Mouse (Mus musculus) liver, postnatal 0 days (tissue): ENCODE data around the gene Tmem91. TPM values are rescaled to one million over a fixed set of nuclear protein-coding genes. Genes with fewer than 3 reads are reported as not detected.
A peak's percentile ranks its signal among the peaks of the same experiment; 100 is the strongest.

Experiments used
- ATAC-seq: fragments of 200-750 bp; cut with Nextera tagmentation; 2 replicates; pipeline ENCODE4 v1.8.0; 2017; ENCODE audit warnings: mild to moderate bottlenecking, moderate library complexity
- DNase-seq: peaks from one replicate; pipeline ENCODE4 v3.0.0-alpha.2; 2016
- H3K27ac ChIP-seq: fragments of 300-500 bp; sonication (generic); 2 replicates; pipeline ENCODE4 v1.5.1; 2014; ENCODE audit warnings: antibody characterized with exemption, moderate library complexity, mild to moderate bottlenecking, low read depth
- H3K27me3 ChIP-seq: fragments of 300-500 bp; sonication (generic); 2 replicates; pipeline ENCODE4 v1.6.1; 2014; ENCODE audit warnings: low read length, control low read depth, mixed read lengths; ENCODE audit not compliant: insufficient read depth
- H3K36me3 ChIP-seq: fragments of 300-500 bp; sonication (generic); replicated peaks from 2 replicates; pipeline ENCODE4 v1.6.1; 2014; ENCODE audit warnings: mild to moderate bottlenecking, control low read depth, low read length, moderate library complexity, mixed read lengths; ENCODE audit not compliant: insufficient read depth
- H3K4me1 ChIP-seq: fragments of 300-500 bp; sonication (generic); 2 replicates; pipeline ENCODE4 v1.6.1; 2014; ENCODE audit warnings: antibody characterized with exemption, mild to moderate bottlenecking, control low read depth; ENCODE audit not compliant: insufficient read depth
- H3K4me2 ChIP-seq: fragments of 300-500 bp; sonication (generic); 2 replicates; pipeline ENCODE4 v1.6.1; 2014; ENCODE audit warnings: low read depth, mild to moderate bottlenecking, low read length, moderate library complexity, mixed read lengths
- H3K4me3 ChIP-seq: fragments of 300-500 bp; sonication (generic); 2 replicates; pipeline ENCODE4 v1.5.1; 2014; ENCODE audit warnings: low read depth, low read length
- H3K9ac ChIP-seq: fragments of 300-500 bp; sonication (generic); replicated peaks from 2 replicates; pipeline ENCODE4 v1.6.1; 2014; ENCODE audit warnings: mild to moderate bottlenecking, moderate library complexity
- H3K9me3 ChIP-seq: fragments of 300-500 bp; sonication (generic); 2 replicates; pipeline ENCODE4 v1.6.1; 2016; ENCODE audit warnings: mild to moderate bottlenecking, control low read depth, low read length, mixed read lengths
- CTCF ChIP-seq: sonication (generic); IDR thresholded peaks from 2 replicates; pipeline ENCODE4 v1.5.1; 2016; ENCODE audit warnings: antibody characterized with exemption, low read depth
- EP300 ChIP-seq: IDR thresholded peaks from 2 replicates; pipeline ENCODE4 v1.6.1; 2016; ENCODE audit warnings: antibody characterized with exemption, low read depth, mild to moderate bottlenecking
- WGBS: fragments of 180-500 bp; shearing (Covaris S2); extraction: QIAGEN DNeasy Blood & Tissue Kit; methylation state at CpG from one replicate; pipeline ENCODE4 v1.1.7; 2014; ENCODE audit not compliant: insufficient replicate concordance; 5-methylcytosine and 5-hydroxymethylcytosine counted together
- polyA plus RNA-seq: library from polyadenylated mRNA; unstranded; fragments of >200 nt; fragmentation: Nextera tagmentation; extraction: Ambion mirVana; gene quantifications from 2 replicates; pipeline ENCODE4 v1.2.1, GENCODE M21; 2015

The Tmem91 gene
- polyA plus RNA-seq, 1 experiment from 2014 or later: 0.76 TPM

DNA sequence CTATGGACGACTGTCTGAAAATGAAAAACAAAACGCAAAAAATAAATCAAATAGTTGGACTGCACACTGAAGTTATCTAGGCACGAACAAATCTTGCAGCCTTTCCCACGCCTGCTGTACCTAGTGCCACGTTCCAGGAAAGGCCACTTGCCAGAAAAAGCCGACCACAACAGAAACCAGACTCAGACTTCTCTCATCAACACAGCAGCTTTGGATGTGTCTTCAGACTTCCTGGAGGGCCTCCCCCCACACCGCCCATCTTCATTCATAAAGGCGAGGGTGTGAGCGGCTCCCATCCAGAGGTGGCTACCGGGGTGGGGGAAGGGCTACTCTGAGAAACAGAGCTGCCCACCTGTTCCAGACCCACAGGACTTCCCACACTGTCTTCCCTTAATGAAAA is 30.8 kb downstream of the Tmem91 start:
- Histone ChIP-seq H3K9ac (no peak overlapping the region), H3K27ac (no peak overlapping the region), H3K4me1 (peaks cover 13% of the 10 kb centered on the region; the same call in 1 of the 2 replicates), H3K4me2 (no peak overlapping the region), H3K4me3 (no peak overlapping the region), H3K9me3 (no peaks in the 10 kb centered on the region), H3K27me3 (no peaks in the 10 kb centered on the region), H3K36me3 (peaks cover 12% of the 10 kb centered on the region; the same call in 1 of the 2 replicates)
- TF ChIP-seq EP300 (no peak), CTCF (no peak)
- 42% methylated on average over 10 of the region's 10 CpGs for WGBS
- DNase-seq (no peak), ATAC-seq (no peak)

DNA sequence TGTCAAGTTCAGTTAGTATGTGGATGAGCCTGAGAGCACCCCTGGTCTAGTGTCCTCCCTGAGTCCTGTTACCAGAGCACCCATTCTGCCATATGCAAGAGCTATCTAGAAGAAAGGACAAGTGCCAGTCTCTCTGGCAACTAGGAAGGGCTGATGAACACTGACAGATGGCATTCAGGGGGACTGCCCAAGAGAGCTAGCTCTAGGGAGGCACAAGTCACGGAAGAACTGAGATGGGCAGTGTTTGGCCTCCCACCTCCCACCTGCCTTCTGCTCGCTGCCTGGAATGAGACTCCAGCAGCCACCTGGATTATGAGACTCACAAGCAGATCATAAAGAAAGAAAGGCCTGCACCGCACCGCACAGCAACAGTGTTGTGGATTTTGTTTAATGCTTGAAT is 35.2 kb downstream of the Tmem91 start:
- no peak overlapping the region for H3K9ac ChIP-seq
- TF ChIP-seq EP300 (no peak), CTCF (no peak)
- no peak overlapping the region for H3K27ac ChIP-seq
- no peak overlapping the region for H3K4me2 ChIP-seq
- H3K4me3 ChIP-seq: no peak overlapping the region
- DNase-seq (no peak), ATAC-seq (no peak)
- H3K9me3 ChIP-seq: no peaks in the 10 kb centered on the region
- peaks cover 8% of the 10 kb centered on the region for H3K4me1 ChIP-seq
- H3K36me3 ChIP-seq: peaks cover 28% of the 10 kb centered on the region
- 86% methylated on average over 4 of the region's 4 CpGs for WGBS
- H3K27me3 ChIP-seq: no peaks in the 10 kb centered on the region

DNA sequence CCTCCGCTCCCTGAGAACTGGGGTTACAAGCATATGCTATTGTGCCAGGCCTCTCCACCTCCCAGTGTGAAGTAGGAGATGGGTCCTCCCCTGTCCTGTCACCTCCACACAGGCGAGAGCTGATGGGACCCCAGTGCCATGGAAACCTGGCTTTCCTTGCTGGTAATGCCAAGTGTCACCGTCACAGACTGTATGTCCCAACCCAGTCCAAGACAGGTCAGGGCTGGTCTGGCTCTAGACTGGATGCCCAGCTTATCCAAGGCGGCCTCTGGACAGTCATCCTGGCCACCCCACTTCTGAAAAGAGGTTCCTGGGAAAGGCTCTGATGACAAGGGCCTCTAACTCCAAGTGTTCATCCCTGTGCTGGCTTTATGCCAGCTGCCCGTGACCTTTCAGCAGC is 37.9 kb downstream of the Tmem91 start:
- TF ChIP-seq CTCF: no peak
- TF ChIP-seq EP300: no peak
- Histone ChIP-seq H3K4me3 (no peak overlapping the region), H3K27me3 (no peaks in the 10 kb centered on the region), H3K9me3 (no peaks in the 10 kb centered on the region), H3K9ac (no peak overlapping the region), H3K4me2 (no peak overlapping the region), H3K36me3 (peaks cover 45% of the 10 kb centered on the region), H3K27ac (peak overlapping the region; percentile 68), H3K4me1 (peaks cover 5% of the 10 kb centered on the region; the same call in 1 of the 2 replicates)
- DNase-seq (no peak), ATAC-seq (no peak)
- 85% methylated on average over 5 of the region's 5 CpGs for WGBS

DNA sequence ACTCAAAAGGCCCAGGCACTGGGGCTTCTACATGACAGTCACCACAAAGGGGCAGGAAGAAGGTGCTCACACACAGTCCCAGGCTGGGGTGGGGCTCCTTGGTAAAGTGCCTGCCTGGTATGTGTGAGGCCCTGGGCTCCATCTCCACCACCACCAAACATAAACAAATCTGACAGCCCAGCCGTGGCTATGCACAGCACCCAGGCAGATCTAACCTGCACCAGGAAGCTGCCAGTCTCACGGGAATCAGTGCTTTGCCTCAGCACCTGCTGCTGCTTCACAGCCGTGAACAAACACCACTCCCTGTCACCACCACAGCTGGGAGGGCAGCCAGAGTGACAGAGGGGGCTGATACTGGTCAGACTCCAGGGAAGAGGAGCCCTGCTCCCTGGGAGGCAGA is 38.6 kb downstream of the Tmem91 start:
- 71% methylated on average over 3 of the region's 3 CpGs for WGBS
- peaks cover 50% of the 10 kb centered on the region for H3K36me3 ChIP-seq
- H3K27ac ChIP-seq: peak overlapping the region; percentile 73
- ATAC-seq (peak; percentile 46), DNase-seq (peak; percentile 52)
- no peak overlapping the region; the same call in 1 of the 2 replicates for H3K9ac ChIP-seq
- no peak overlapping the region for H3K4me3 ChIP-seq
- H3K9me3 ChIP-seq: no peaks in the 10 kb centered on the region
- no peak overlapping the region for H3K4me2 ChIP-seq
- no peak for TF ChIP-seq EP300
- no peak for TF ChIP-seq CTCF
- peaks cover 5% of the 10 kb centered on the region; the same call in 1 of the 2 replicates for H3K4me1 ChIP-seq
- no peaks in the 10 kb centered on the region for H3K27me3 ChIP-seq

DNA sequence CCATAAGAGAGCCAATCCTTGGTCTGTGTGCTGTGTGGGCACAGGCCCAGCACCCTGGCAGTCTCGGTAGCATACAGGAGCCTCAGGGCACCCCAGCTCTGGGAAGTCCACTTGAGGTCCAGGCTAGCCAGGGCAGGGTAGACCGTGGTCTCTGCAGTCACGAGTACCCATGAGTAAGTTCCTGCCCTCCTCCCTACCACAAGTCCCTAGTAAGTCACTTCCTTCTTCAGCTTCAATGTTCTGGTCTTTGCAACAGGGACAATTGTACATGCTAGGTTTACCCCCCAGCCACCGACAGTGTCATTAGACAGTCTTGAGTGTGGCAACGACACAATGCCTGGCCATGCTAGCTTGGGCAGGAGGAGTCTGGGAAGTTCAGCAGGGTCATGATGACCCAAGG is 42.3 kb downstream of the Tmem91 start:
- Histone ChIP-seq H3K27me3 (no peaks in the 10 kb centered on the region), H3K4me2 (no peak overlapping the region), H3K4me3 (no peak overlapping the region), H3K9me3 (no peaks in the 10 kb centered on the region), H3K36me3 (peaks cover 56% of the 10 kb centered on the region), H3K9ac (no peak overlapping the region), H3K4me1 (peaks cover 18% of the 10 kb centered on the region), H3K27ac (peak overlapping the region; percentile 73)
- 40% methylated on average over 5 of the region's 5 CpGs for WGBS
- ATAC-seq: peak; percentile 18; the same call in 1 of the 2 replicates
- no peak for TF ChIP-seq EP300
- no peak for TF ChIP-seq CTCF
- no peak for DNase-seq

DNA sequence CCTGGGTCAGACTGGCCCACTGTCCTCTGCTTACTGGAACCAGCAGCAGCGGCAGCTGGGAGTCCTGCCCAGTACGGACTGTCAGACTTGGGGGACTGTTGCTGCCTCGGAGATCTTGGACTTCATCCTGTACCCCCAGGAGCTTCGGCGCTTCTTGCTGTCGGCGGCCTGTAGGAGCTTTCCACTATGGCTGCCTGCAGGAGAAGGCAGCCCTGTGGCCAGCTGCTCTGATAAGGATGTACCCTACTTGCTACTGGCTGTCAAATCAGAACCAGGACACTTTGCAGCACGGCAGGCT is 46.7 kb downstream of the Tmem91 start:
- H3K4me1 ChIP-seq: peaks cover 31% of the 10 kb centered on the region
- peak overlapping the region; percentile 50 for H3K4me3 ChIP-seq
- H3K27ac ChIP-seq: 0 out of 2 replicates have a peak overlapping the region, but pooled peaks have one; percentile 41
- no peaks in the 10 kb centered on the region for H3K9me3 ChIP-seq
- ATAC-seq: no peak
- no peaks in the 10 kb centered on the region for H3K27me3 ChIP-seq
- TF ChIP-seq EP300 (no peak), CTCF (no peak)
- peak overlapping the region; percentile 76 for H3K4me2 ChIP-seq
- WGBS: 61% methylated on average over 8 of the region's 8 CpGs
- peaks cover 51% of the 10 kb centered on the region for H3K36me3 ChIP-seq
- H3K9ac ChIP-seq: peak overlapping the region; percentile 70
- no peak for DNase-seq
